Mouse (Mus musculus) stomach, embryonic 14.5 days (tissue): ENCODE data around the gene Nasp. TPM values are rescaled to one million over a fixed set of nuclear protein-coding genes. Genes with fewer than 3 reads are reported as not detected.

Experiments
- ATAC-seq: fragments of 200-750 bp; cut with Nextera tagmentation; 2 replicates; pipeline ENCODE4 v1.8.0; 2017; ENCODE audit warnings: low read depth, moderate TSS enrichment; ENCODE audit not compliant: insufficient number of reproducible peaks, insufficient read depth, low FRiP score
- H3K27ac ChIP-seq: fragments of 300-500 bp; sonication (generic); 2 replicates; pipeline ENCODE4 v1.5.1; 2014; ENCODE audit warnings: mild to moderate bottlenecking, low read length, moderate library complexity, mixed read lengths
- H3K27me3 ChIP-seq: fragments of 300-500 bp; sonication (generic); 2 replicates; pipeline ENCODE4 v1.6.1; 2014; ENCODE audit warnings: low read length, control low read depth, mixed read lengths; ENCODE audit not compliant: control insufficient read depth, insufficient read depth
- H3K36me3 ChIP-seq: fragments of 300-500 bp; sonication (generic); 2 replicates; pipeline ENCODE4 v1.6.1; 2014; ENCODE audit warnings: mild to moderate bottlenecking, control low read depth, low read length, moderate library complexity, mixed read lengths; ENCODE audit not compliant: control insufficient read depth, insufficient read depth
- H3K4me1 ChIP-seq: fragments of 300-500 bp; sonication (generic); 2 replicates; pipeline ENCODE4 v1.6.1; 2014; ENCODE audit warnings: low read length, control low read depth, mixed read lengths; ENCODE audit not compliant: control insufficient read depth, insufficient read depth
- H3K4me2 ChIP-seq: fragments of 300-500 bp; sonication (generic); replicated peaks from 2 replicates; pipeline ENCODE4 v1.6.1; 2014; ENCODE audit warnings: low read depth, low read length, control low read depth
- H3K4me3 ChIP-seq: fragments of 300-500 bp; sonication (generic); 2 replicates; pipeline ENCODE4 v1.5.1; 2014; ENCODE audit warnings: low read depth, low read length, control low read depth
- H3K9ac ChIP-seq: fragments of 300-500 bp; sonication (generic); replicated peaks from 2 replicates; pipeline ENCODE4 v1.6.1; 2014; ENCODE audit warnings: low read depth, mild to moderate bottlenecking, control low read depth, low read length, moderate library complexity, mixed read lengths
- H3K9me3 ChIP-seq: fragments of 300-500 bp; sonication (generic); 2 replicates; pipeline ENCODE4 v1.6.1; 2016; ENCODE audit warnings: low read depth, low read length, control low read depth; ENCODE audit not compliant: control insufficient read depth
- WGBS: fragments of 180-500 bp; shearing (Covaris S2); extraction: QIAGEN DNeasy Blood & Tissue Kit; methylation state at CpG from one replicate; pipeline ENCODE4 v1.1.7; 2014; 5-methylcytosine and 5-hydroxymethylcytosine counted together
- polyA plus RNA-seq: library from polyadenylated mRNA; unstranded; fragments of >200 nt; fragmentation: Nextera tagmentation; extraction: Ambion mirVana; gene quantifications from 2 replicates; pipeline ENCODE4 v1.2.1, GENCODE M21; 2014

The Nasp gene
- polyA plus RNA-seq, 1 experiment from 2014 or later: 162 TPM

DNA sequence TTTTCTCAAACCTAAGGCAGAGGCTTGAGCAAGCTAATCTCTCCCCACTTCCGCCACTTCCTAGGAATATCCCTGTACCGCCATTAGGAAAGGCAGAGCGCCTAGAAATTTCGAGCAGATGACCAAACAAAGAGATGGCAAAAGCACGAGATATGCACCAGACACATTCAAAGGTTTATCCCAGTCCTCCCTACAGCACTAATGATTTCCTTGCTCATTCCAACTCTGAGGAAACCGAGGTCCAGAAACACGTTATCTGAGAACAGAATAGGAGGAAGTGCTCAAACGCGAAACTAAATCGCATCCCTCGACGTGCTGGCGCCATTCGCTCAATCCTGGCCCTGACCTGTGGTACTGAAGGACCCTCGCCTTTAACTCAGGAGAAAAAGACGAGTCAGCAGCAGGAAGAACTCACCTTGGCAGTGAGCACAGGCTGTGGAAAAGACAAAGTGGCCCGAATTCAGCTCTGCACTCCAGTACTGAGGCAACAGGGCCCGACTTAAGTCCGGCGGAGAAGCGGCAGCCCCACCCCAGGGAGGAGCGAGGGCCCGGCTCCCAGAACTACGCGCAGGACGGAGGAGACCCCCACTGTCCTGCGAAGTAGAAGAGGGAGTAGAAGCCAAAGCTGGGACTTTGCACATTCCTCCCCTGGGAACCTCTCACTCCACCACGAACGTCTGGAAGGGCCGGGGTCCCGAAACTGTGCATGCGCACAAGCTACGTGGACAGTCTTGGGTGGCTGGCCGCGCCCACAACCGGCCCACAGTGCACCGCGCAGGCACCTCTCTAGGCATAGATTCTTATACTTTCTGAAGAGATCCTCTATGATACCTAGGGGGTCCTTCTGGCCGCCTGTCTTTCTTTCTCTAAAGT lies 23.4 kb upstream of the Nasp start, which contains the start of gene Akr1a1:
Gene Akr1a1, minus strand, starts transcription at position 757 of the 873 bp plus-strand sequence.
- Histone ChIP-seq H3K9me3 (no peaks in the 10 kb centered on the region), H3K36me3 (peaks cover 13% of the 10 kb centered on the region; the same call in 1 of the 2 replicates), H3K27ac (peak within 1 kb of the TSS; percentile 95), H3K9ac (peak within 1 kb of the TSS; percentile 96), H3K4me1 (peaks cover 16% of the 10 kb centered on the region; the same call in 1 of the 2 replicates), H3K4me3 (peak within 1 kb of the TSS; percentile 93), H3K4me2 (peak within 1 kb of the TSS; percentile 82), H3K27me3 (no peaks in the 10 kb centered on the region)
- ATAC-seq: peak; percentile 99
- WGBS: under 1% methylated on average over 39 of the region's 39 CpGs

GRCm38 (mm10) chr4:116650365-116650764 lies 22.6 kb upstream of the Nasp start:
- Histone ChIP-seq H3K4me3 (peak overlapping the region; percentile 93), H3K4me1 (peaks cover 16% of the 10 kb centered on the region; the same call in 1 of the 2 replicates), H3K27ac (peak overlapping the region; percentile 95), H3K4me2 (peak overlapping the region; percentile 82), H3K9ac (peak overlapping the region; percentile 96), H3K27me3 (no peaks in the 10 kb centered on the region), H3K36me3 (peaks cover 13% of the 10 kb centered on the region; the same call in 1 of the 2 replicates), H3K9me3 (no peaks in the 10 kb centered on the region)
- WGBS: 36% methylated on average over 5 of the region's 5 CpGs
- ATAC-seq: no peak

GRCm38 (mm10) chr4:116649411-116649810 lies 21.7 kb upstream of the Nasp start:
- 95% methylated on average over 2 of the region's 2 CpGs for WGBS
- Histone ChIP-seq H3K27ac (no peak overlapping the region), H3K9me3 (no peaks in the 10 kb centered on the region), H3K9ac (no peak overlapping the region), H3K36me3 (peaks cover 13% of the 10 kb centered on the region; the same call in 1 of the 2 replicates), H3K27me3 (no peaks in the 10 kb centered on the region), H3K4me3 (peak overlapping the region; percentile 1; the same call in 1 of the 2 replicates), H3K4me1 (peaks cover 16% of the 10 kb centered on the region; the same call in 1 of the 2 replicates), H3K4me2 (peak overlapping the region; percentile 15)
- no peak for ATAC-seq

GRCm38 (mm10) chr4:116645624-116646023 lies 17.9 kb upstream of the Nasp start:
- Histone ChIP-seq H3K9me3 (no peaks in the 10 kb centered on the region), H3K4me3 (no peak overlapping the region), H3K4me1 (peaks cover 13% of the 10 kb centered on the region; the same call in 1 of the 2 replicates), H3K4me2 (no peak overlapping the region), H3K27me3 (no peaks in the 10 kb centered on the region), H3K27ac (no peak overlapping the region), H3K36me3 (peaks cover 46% of the 10 kb centered on the region), H3K9ac (no peak overlapping the region)
- no peak for ATAC-seq
- 81% methylated on average over 7 of the region's 7 CpGs for WGBS

GRCm38 (mm10) chr4:116644326-116644725 lies 16.6 kb upstream of the Nasp start:
- H3K36me3 ChIP-seq: peaks cover 56% of the 10 kb centered on the region

GRCm38 (mm10) chr4:116642071-116642470 lies 14.3 kb upstream of the Nasp start:
- Histone ChIP-seq H3K36me3 (peaks cover 70% of the 10 kb centered on the region), H3K4me1 (no peaks in the 10 kb centered on the region), H3K27ac (no peak overlapping the region), H3K9me3 (no peaks in the 10 kb centered on the region), H3K4me3 (no peak overlapping the region), H3K9ac (no peak overlapping the region), H3K4me2 (no peak overlapping the region), H3K27me3 (no peaks in the 10 kb centered on the region)
- 100% methylated on average over 1 of the region's 1 CpGs for WGBS
- no peak for ATAC-seq

More at GRCm38 (mm10) chr4:116644326-116644725, 16.6 kb upstream of the Nasp start:
- H3K27ac ChIP-seq: no peak overlapping the region
- H3K9me3 ChIP-seq: no peaks in the 10 kb centered on the region
- ATAC-seq: no peak
- no peaks in the 10 kb centered on the region for H3K27me3 ChIP-seq
- H3K4me1 ChIP-seq: peaks cover 4% of the 10 kb centered on the region; the same call in 1 of the 2 replicates
- H3K9ac ChIP-seq: no peak overlapping the region
- no peak overlapping the region for H3K4me2 ChIP-seq
- no peak overlapping the region for H3K4me3 ChIP-seq
- WGBS: 53% methylated on average over 6 of the region's 6 CpGs

GRCm38 (mm10) chr4:116638821-116639220 lies 11.1 kb upstream of the Nasp start:
- H3K4me1 ChIP-seq: no peaks in the 10 kb centered on the region
- ATAC-seq: no peak
- no peak overlapping the region for H3K9ac ChIP-seq
- no peaks in the 10 kb centered on the region for H3K9me3 ChIP-seq
- no peak overlapping the region for H3K27ac ChIP-seq
- no peaks in the 10 kb centered on the region for H3K27me3 ChIP-seq
- H3K4me2 ChIP-seq: no peak overlapping the region
- H3K36me3 ChIP-seq: peaks cover 76% of the 10 kb centered on the region
- H3K4me3 ChIP-seq: no peak overlapping the region
- WGBS: 92% methylated on average over 6 of the region's 6 CpGs

GRCm38 (mm10) chr4:116635197-116635596 lies 7.5 kb upstream of the Nasp start:
- H3K36me3 ChIP-seq: peaks cover 44% of the 10 kb centered on the region

More at GRCm38 (mm10) chr4:116635197-116635596, 7.5 kb upstream of the Nasp start:
- Histone ChIP-seq H3K27ac (no peak overlapping the region), H3K9ac (no peak overlapping the region), H3K4me3 (no peak overlapping the region), H3K4me1 (no peaks in the 10 kb centered on the region), H3K4me2 (no peak overlapping the region), H3K9me3 (no peaks in the 10 kb centered on the region), H3K27me3 (no peaks in the 10 kb centered on the region)
- WGBS: 93% methylated on average over 1 of the region's 1 CpGs
- no peak for ATAC-seq
